8 mouse cellular contexts compared by ENCODE assay signal in the genomic region with DNA sequence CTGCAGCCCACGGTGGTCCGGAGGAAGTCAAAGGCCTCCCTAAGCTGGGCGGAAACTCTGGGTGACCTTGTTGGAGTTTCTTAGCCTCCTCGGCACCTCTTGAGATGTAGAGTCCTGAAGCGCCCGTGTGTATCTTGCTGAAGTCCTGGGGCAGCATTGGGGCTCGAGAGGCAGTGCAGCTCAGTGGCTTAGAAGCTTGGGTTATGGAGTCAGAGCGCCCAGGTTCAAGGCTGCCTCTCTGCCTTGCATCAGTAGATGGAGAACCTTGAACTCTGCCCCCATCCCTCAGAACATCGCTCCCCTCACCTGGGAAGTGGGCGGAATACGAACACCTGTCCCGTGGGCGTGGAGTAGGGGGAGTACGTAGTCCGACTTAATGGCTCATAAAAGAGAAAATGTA. TPM values are rescaled to one million over a fixed set of nuclear protein-coding genes. Genes with fewer than 3 reads are reported as not detected.
DNase-seq lines count a peak whose midpoint lies in the region; ATAC-seq and TF ChIP-seq lines count a peak whose summit lies in the region.

No protein-coding gene starts in this region.

- H3K4me1 ChIP-seq in embryonic facial prominence, embryonic 12.5 days = peaks cover 15% of the 10 kb centered on the region; the same call in 1 of the 2 replicates
- H3K4me1 ChIP-seq in intestine, embryonic 14.5 days (replicated peaks; ENCODE audit: control insufficient read depth, insufficient read depth, low read length) = peaks cover 10% of the 10 kb centered on the region
- peaks cover 9% of the 10 kb centered on the region for H3K4me1 ChIP-seq in midbrain, postnatal 0 days (ENCODE audit: insufficient read depth, low read length)

- peak; percentile 18 to 57 for DNase-seq in kidney, postnatal 25 days
- no peak for DNase-seq in kidney, postnatal 4 days
- DNase-seq in intestine, embryonic 14.5 days (ENCODE audit: low spot score) = no peak
- no peak for DNase-seq in midbrain, postnatal 0 days (ENCODE audit: low spot score)
- no peak for DNase-seq in urinary bladder, postnatal 36 days (ENCODE audit: low spot score in 2 of 2)
- DNase-seq in right cerebral cortex, postnatal 4 days = no peak
- no peak for DNase-seq in natural killer cell, adult 2 months (ENCODE audit: low spot score in 2 of 2)

- ATAC-seq in embryonic facial prominence, embryonic 12.5 days (ENCODE audit: insufficient number of reproducible peaks, insufficient read depth, low FRiP score, low TSS enrichment) = peak; percentile 58; the same call in 1 of the 2 replicates
- peak; percentile 8; the same call in 1 of the 2 replicates for ATAC-seq in intestine, embryonic 14.5 days (replicated peaks; ENCODE audit: low FRiP score, low TSS enrichment, low read depth)
- no peak for ATAC-seq in midbrain, postnatal 0 days (ENCODE audit: low FRiP score)

- H3K27me3 ChIP-seq in embryonic facial prominence, embryonic 12.5 days = no peaks in the 10 kb centered on the region
- H3K27me3 ChIP-seq in intestine, embryonic 14.5 days (replicated peaks; ENCODE audit: control insufficient read depth, insufficient read depth, low read length) = no peaks in the 10 kb centered on the region
- no peaks in the 10 kb centered on the region for H3K27me3 ChIP-seq in midbrain, postnatal 0 days (ENCODE audit: insufficient read depth, low read length)

- peak overlapping the region; percentile 70 for H3K9ac ChIP-seq in embryonic facial prominence, embryonic 12.5 days
- H3K9ac ChIP-seq in intestine, embryonic 14.5 days (ENCODE audit: low read length) = peak overlapping the region; percentile 71
- H3K9ac ChIP-seq in midbrain, postnatal 0 days (replicated peaks; ENCODE audit: low read length, poor library complexity, severe bottlenecking) = peak overlapping the region; percentile 55

- 9% methylated on average over 15 of the region's 15 CpGs for WGBS in embryonic facial prominence, embryonic 12.5 days
- WGBS in intestine, embryonic 14.5 days = 6% methylated on average over 15 of the region's 15 CpGs
- WGBS in midbrain, postnatal 0 days = 11% methylated on average over 15 of the region's 15 CpGs

- peak overlapping the region; percentile 75 for H3K4me2 ChIP-seq in embryonic facial prominence, embryonic 12.5 days (replicated peaks)
- H3K4me2 ChIP-seq in intestine, embryonic 14.5 days (ENCODE audit: low read length) = peak overlapping the region; percentile 92
- H3K4me2 ChIP-seq in midbrain, postnatal 0 days (ENCODE audit: low read depth, low read length, poor library complexity, severe bottlenecking) = peak overlapping the region; percentile 80

- H3K27ac ChIP-seq in embryonic facial prominence, embryonic 12.5 days = peak overlapping the region; percentile 64; the same call in 1 of the 2 replicates
- peak overlapping the region; percentile 67; the same call in 1 of the 2 replicates for H3K27ac ChIP-seq in intestine, embryonic 14.5 days (ENCODE audit: low read depth)
- 0 out of 2 replicates have a peak overlapping the region, but pooled peaks have one; percentile 1 for H3K27ac ChIP-seq in midbrain, postnatal 0 days (ENCODE audit: low read depth, low read length)

- peaks cover 7% of the 10 kb centered on the region; the same call in 1 of the 2 replicates for H3K36me3 ChIP-seq in embryonic facial prominence, embryonic 12.5 days
- H3K36me3 ChIP-seq in intestine, embryonic 14.5 days (ENCODE audit: control insufficient read depth, insufficient read depth, low read length) = no peaks in the 10 kb centered on the region
- no peaks in the 10 kb centered on the region for H3K36me3 ChIP-seq in midbrain, postnatal 0 days (ENCODE audit: insufficient read depth, low read length)

- peak overlapping the region; percentile 70 for H3K4me3 ChIP-seq in embryonic facial prominence, embryonic 12.5 days
- peak overlapping the region; percentile 82 for H3K4me3 ChIP-seq in intestine, embryonic 14.5 days (ENCODE audit: low read depth, low read length)
- peak overlapping the region; percentile 57 for H3K4me3 ChIP-seq in midbrain, postnatal 0 days (ENCODE audit: low read depth, low read length)

- H3K9me3 ChIP-seq in embryonic facial prominence, embryonic 12.5 days = no peaks in the 10 kb centered on the region
- H3K9me3 ChIP-seq in intestine, embryonic 14.5 days (ENCODE audit: control insufficient read depth, low read length) = no peaks in the 10 kb centered on the region
- no peaks in the 10 kb centered on the region for H3K9me3 ChIP-seq in midbrain, postnatal 0 days (ENCODE audit: low read length)

- no peak for TF ChIP-seq CTCF in midbrain, postnatal 0 days (IDR thresholded peaks at IDR 0.05)

RNA-seq across cellular contexts. Expression of a gene that starts 0.4 kb away (rescaled TPM):
- 14.7 and 16.6 TPM in 2 replicates for polyA plus RNA-seq in embryonic facial prominence, embryonic 12.5 days (2016; fragmentation: Nextera tagmentation; extraction: Ambion mirVana)
- 17.8 and 18.1 TPM in 2 replicates for polyA plus RNA-seq in intestine, embryonic 14.5 days (2014; fragmentation: Nextera tagmentation; extraction: Ambion mirVana)
- 24.7 and 26.9 TPM in 2 replicates for total RNA-seq in midbrain, postnatal 0 days (2014; rRNA removed)
- 9.7 and 11.4 TPM in 2 replicates for polyA plus RNA-seq in midbrain, postnatal 0 days (2015; fragmentation: Nextera tagmentation; extraction: Ambion mirVana)

RNA-seq across cellular contexts. Expression of a gene that starts 27.1 kb away (rescaled TPM):
- 49.3 and 52.6 TPM in 2 replicates for polyA plus RNA-seq in embryonic facial prominence, embryonic 12.5 days (2016; fragmentation: Nextera tagmentation; extraction: Ambion mirVana)
- polyA plus RNA-seq in intestine, embryonic 14.5 days (2014; fragmentation: Nextera tagmentation; extraction: Ambion mirVana) = 47.3 and 48.6 TPM in 2 replicates
- 6.4 and 6.6 TPM in 2 replicates for total RNA-seq in midbrain, postnatal 0 days (2014; rRNA removed)
- 3.8 TPM in 2 replicates for polyA plus RNA-seq in midbrain, postnatal 0 days (2015; fragmentation: Nextera tagmentation; extraction: Ambion mirVana)

Comparison
In these comparisons a context has a peak if more than half of its experiments do, and no peak if none do; other contexts are left out.
1. DNase-seq: peak in kidney, postnatal 25 days (2 of 2); none in kidney, postnatal 4 days (0 of 2), intestine, embryonic 14.5 days (single experiment), midbrain, postnatal 0 days (single experiment), urinary bladder, postnatal 36 days (0 of 2), right cerebral cortex, postnatal 4 days (single experiment) and natural killer cell, adult 2 months (0 of 2).
2. H3K27ac ChIP-seq: peak in every context shown above with its lines; median percentile 67 in intestine, embryonic 14.5 days; 64 in embryonic facial prominence, embryonic 12.5 days; 1 in midbrain, postnatal 0 days.
3. Peak in every context shown above with its lines, with median percentiles within 50 percentile points of each other: H3K4me2 ChIP-seq, H3K4me3 ChIP-seq and H3K9ac ChIP-seq.